Mouse (Mus musculus) heart, postnatal 25 days (tissue): Measurements from ENCODE around the gene Snrpd3. TPM values are rescaled to one million over a fixed set of nuclear protein-coding genes. Genes with fewer than 3 reads are reported as not detected.
"Not testable (repeated sequence)": the region's sequence is repeated elsewhere in the genome, so short reads cannot be mapped to it uniquely, and the experiment has no call there.

Source experiments
- DNase-seq: peaks from one replicate; pipeline ENCODE4 v3.0.0; 2022; ENCODE audit warnings: low spot score
- intact Hi-C: fragments of 180-260 bp; cut with DNase I; formaldehyde crosslinking; loops from one replicate; pipeline ENCODE4 v1.15.1; 2025
- total RNA-seq, 2 experiments: library from RNA; stranded (reverse); gene quantifications; 2 replicates each; pipeline ENCODE4 v1.2.3; 2021

Snrpd3 gene
- total RNA-seq, 2 experiments from 2014 or later: 65.8 to 72.0 TPM

- intact Hi-C loops: not testable (repeated sequence)
Observed at GRCm38 (mm10) chr10:75499214-75499613, 18.1 kb upstream of the Snrpd3 start.

DNA sequence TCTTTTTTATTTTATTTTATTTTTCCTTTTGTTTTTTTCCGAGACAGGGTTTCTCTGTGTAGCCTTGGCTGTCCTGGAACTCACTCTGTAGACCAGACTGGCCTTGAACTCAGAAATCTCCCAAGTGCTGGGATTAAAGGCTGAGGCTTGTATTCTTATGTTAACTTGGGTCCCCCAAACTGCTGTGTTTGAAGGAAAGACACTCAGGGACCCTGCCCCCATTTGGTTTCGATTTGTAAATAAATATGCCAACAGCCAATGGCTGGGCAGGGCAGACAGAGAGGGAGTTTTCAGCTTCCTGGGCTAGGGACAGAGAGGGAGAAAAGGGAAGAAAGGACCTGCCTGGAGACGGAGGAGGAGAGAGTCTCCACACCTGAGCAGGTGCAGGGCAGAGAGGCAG lies 17.6 kb upstream of the Snrpd3 start:
- no peak for DNase-seq
- intact Hi-C loops: no loop called here

More at GRCm38 (mm10) chr10:75499214-75499613, 18.1 kb upstream of the Snrpd3 start:
- DNase-seq: not testable (repeated sequence)

DNA sequence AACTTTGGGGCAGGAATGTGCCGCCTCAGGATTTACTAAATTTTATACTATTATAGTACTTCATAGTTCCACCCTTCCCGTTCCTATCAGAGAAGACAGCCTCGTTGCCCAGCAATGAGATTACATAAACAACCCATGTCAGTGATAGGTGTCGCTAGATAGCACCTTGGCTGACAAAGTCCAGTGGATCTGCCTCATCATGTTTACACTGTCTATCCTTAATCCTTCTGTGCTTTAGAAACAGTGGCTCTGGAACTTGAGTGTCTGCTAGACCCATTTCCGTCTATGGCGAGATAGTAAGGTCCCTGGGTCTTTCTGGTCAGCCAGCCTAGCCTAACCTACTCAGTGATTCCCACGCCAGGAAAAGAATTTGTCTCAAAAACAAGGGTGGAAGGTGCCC lies 17.0 kb upstream of the Snrpd3 start:
- intact Hi-C loops: no loop called here
- DNase-seq: no peak

- intact Hi-C loops: no loop called here
- DNase-seq: no peak
Observed at GRCm38 (mm10) chr10:75501641-75502040, 15.7 kb upstream of the Snrpd3 start.

GRCm38 (mm10) chr10:75503692-75504091 lies 13.7 kb upstream of the Snrpd3 start:
- no peak for DNase-seq
- intact Hi-C loops: no loop called here

GRCm38 (mm10) chr10:75504234-75505129 lies 12.9 kb upstream of the Snrpd3 start:
- peak; percentile 28 for DNase-seq
- intact Hi-C loops: no loop called here

DNA sequence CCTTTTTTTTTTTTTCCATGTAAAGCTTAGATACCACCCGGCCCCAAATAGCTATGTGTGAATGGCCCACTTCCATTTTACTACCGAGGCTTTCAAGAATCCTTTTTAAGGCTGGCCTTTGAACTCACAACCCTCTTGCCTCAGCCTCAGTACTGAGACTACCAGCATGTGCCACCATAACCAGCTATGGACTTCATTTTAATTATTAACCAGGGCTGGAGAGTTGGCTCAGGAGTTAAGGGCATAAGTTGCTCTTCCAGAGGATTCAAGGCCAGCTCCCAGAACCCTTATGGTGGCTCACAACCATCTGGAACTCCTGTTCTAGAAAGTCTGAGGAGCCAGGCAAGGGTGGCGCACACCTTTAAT lies 12.2 kb upstream of the Snrpd3 start:
- DNase-seq: no peak
- intact Hi-C loops: no loop called here

DNA sequence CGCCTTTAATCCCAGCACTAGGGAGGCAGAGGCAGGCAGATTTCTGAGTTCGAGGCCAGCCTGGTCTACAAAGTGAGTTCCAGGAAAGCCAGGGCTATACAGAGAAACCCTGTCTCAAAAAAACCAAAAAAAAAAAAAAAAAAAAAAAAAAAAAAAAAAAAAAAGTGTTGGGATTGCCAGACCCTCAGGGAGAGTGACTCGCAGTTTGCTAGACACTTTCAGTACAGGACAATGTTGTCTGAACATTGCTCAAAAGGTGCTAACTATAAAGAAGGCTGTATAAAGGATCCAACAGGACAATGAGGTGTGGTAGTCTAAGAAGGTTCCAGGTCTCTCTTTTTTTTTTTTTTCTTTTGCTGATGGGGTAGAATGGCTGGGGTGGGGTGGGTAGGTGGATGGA lies 11.4 kb upstream of the Snrpd3 start:
- intact Hi-C loops, DNase-seq: not testable (repeated sequence)

DNA sequence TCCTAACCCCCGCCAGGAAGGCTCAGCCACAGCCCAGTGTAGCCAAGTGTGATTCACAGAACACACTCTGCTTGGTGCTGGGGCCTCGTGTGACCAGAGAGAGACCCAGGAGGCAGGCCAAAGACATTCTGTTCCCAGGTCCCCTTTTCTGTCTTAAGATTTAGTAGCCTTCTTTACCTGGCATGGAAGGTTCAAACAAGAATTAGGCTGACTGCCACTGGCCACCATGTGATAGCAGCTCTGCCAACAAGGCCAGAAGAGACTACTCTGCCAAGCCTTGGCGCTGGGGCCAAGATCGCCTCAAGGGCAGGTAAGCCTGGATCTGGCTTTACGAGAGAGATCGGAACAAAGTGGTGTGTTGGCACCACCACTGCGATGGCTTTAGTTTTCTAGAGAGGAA lies 6.9 kb upstream of the Snrpd3 start:
- no peak for DNase-seq
- intact Hi-C loops: no loop called here

GRCm38 (mm10) chr10:75511060-75511459 lies 6.3 kb upstream of the Snrpd3 start:
- no peak for DNase-seq
- intact Hi-C loops: no loop called here

- no peak for DNase-seq
- intact Hi-C loops: no loop called here
Observed at GRCm38 (mm10) chr10:75511897-75512296, 5.5 kb upstream of the Snrpd3 start.

- DNase-seq: no peak
- intact Hi-C loops: no loop called here
Observed at GRCm38 (mm10) chr10:75512796-75513195, 4.6 kb upstream of the Snrpd3 start.

DNA sequence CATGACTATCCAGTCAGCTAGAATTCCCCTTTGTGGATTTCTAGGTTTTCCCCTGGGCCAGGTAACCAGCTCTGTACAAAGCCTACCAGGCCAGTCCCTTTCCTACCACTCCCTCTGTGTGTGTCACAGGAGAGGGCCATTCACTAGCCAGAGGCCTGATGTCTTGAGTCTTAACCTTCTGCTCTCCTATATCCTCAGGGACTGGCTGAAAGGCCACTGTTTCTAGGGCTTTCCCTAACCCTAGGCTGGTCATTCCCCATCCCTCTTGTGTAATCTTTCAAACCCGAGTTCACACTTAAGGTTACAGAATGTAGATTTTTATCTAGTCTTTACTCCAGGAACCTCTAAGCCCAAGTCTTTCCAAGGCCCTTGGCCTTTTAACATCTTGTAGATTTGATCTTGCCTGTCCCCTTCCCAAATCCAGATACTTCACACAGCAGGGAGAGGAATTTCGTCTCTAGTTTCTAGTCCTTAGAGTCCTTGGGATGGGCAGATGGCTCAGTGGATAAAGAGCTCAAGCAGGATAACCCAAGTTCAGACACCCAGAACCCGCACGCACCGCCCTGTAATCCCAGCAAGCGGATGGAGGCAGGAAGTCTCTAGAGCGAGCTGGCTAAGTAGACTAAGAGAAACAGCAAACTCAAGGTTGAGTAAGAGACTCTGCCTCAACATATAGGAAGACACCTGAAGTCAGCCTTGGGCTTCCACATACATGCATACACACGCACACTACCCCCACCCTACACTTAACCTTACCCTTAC lies 3.9 kb upstream of the Snrpd3 start:
- intact Hi-C loops: no loop called here
- DNase-seq: no peak

DNA sequence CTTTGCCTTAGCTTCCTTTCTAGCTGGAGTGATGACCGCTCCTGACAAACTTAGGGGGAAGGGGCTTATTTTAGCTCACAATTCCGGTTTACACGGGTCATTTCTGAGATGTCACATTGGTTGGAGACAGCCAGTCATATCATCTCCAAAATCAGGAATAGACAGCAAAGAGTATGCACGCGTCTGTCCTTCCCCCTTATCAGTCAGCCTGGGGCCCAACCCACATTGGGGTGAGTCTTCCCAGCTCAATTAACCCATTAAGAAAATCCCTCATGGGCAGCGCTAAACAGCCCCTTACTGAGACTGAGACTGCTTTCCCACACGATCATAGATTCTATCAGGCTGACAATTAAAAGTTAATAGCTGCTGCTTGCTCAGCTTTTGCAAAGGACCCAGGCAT lies 3.0 kb upstream of the Snrpd3 start:
- intact Hi-C loops: no loop called here
- DNase-seq: no peak

GRCm38 (mm10) chr10:75515216-75516037 lies 1.9 kb upstream of the Snrpd3 start:
- intact Hi-C loops: no loop called here
- no peak for DNase-seq

- no peak for DNase-seq
- intact Hi-C loops: no loop called here
Observed at GRCm38 (mm10) chr10:75516038-75516723, 1.2 kb upstream of the Snrpd3 start.

GRCm38 (mm10) chr10:75516724-75517072 lies 653 bp upstream of the Snrpd3 start:
- intact Hi-C loops: no loop called here
- DNase-seq: no peak

- intact Hi-C loops: no loop called here
- DNase-seq: peak; percentile 96
Observed at GRCm38 (mm10) chr10:75517758-75518143, 400 bp downstream of the Snrpd3 start, which contains the start of gene Gucd1. TSS of gene Gucd1 (minus strand) at chr10:75517972.

DNA sequence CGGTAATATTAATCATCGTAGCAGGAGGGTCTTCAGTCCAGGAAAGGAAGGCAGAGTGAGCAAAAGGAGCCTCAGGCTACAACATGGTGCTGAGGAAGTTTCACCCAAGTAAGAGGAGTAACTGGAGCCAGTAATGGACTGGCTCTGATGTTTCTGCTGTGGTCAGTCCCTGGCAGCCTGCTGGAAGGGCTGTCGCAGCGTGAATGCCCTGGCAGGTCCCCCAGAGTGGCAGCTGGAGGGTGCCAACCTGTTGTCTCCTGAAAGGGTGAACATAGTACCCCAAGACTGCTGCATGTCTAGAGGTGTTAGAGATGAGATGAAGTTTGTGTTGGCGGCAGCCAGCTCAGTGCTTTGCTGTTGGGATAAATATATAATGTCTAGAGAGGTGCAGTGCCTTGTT lies 3.2 kb downstream of the Snrpd3 start:
- no peak for DNase-seq
- intact Hi-C loops: no loop called here

GRCm38 (mm10) chr10:75521643-75522042 lies 4.3 kb downstream of the Snrpd3 start:
- no peak for DNase-seq
- intact Hi-C loops: no loop called here
